Mouse (Mus musculus): ENCODE results near the gene Colgalt1.

The Colgalt1 gene

GRCm38 (mm10) chr8:71591471-71592373, 19.1 kb upstream of the Colgalt1 start, which contains the start of gene Pgls:
Gene Pgls, plus strand, starts transcription at chr8:71592176.
- peak; percentile 97 for DNase-seq

DNA sequence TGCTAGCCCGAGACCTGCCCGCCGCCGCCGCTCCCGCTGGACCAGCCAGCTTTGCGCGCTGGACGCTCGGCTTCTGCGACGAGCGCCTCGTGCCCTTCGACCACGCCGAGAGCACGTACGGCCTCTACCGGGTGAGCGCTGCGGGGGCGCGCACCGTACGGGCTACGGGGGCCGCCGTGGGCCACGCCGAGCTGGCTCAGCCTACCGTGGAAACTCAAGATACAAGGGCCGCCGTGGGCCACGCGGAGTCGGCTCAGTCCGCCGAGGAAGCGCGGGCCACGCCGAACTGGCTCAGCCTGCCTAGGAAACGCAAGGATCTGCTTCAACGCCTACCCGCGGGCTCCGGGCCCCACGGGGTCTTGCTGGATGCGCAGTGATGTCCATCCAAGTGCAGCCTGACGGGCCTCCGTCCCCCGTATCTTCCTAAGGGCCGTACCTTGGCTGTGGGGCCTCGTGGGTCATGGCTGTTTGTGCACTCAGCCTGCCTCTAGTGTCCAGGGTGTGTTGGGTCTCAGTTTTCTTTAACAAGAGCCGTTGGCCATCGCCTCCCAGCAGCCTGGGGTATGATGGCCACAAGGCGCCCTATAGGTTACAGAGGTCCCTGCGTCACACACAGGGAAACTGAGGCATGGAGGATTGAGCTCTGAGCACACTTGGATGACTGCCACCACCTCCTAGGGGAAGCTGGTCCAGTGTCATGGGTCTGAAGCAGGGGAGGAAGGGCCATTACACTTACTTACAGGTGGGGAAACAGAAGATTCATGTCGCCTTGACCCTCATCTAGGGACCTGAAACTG, 18.2 kb upstream of the Colgalt1 start:
- no peak for DNase-seq

DNA sequence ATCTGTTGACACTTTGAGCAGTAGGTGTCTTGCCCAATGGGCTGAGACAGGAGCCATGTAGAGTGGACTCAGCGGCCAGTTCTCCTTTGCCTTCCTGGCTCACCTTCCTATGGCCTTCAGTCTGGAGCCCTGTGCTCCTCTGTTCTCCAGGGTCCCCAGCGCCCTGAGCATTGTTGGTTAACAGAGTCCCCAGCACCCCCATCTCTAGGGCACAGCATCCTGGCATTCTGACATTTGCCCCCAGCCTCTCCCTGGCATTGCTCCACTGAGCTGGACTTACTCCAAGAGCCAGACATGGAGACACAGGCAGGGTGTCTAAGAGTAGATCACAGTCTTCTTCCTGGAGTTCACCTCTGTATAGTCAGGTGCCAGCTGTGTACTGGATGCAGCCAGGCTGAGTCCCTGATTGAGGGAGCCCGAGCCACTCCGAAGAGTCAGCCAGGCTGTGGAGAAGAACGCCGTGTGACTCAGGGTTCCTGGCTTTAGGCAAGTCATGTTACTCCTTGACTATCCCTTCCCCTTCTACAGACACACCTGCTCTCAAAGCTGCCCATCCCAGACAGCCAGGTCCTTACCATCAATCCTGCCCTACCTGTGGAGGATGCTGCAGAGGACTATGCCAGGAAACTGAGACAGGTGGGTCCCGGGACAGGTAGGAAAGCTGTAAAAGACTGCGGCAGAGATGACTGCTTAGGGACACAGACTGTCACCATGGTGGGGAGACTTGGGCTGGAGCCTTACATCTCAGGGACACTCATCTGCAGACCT, 17.1 kb upstream of the Colgalt1 start:
- no peak for DNase-seq

DNA sequence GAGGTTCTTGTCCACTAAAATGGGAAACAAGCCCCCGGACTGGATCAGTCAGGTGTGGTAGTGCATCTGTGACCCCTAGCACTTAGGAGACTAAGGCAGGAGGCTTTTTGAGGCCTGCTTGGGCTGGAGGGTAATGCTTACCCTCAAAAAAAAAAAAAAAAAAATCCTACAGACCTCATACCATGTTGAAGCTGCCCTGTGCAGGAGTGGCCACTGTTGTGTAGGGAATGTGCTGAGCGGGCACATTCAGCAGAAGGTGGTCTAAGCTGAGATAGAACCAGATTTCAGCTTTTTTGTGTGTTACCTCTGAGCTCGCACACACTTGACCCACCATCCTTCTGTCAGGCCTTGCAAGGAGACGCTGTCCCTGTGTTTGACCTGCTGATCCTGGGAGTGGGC, 16.5 kb upstream of the Colgalt1 start:
- DNase-seq: no peak

- peak; percentile 90 for DNase-seq
These were observed 14.9 kb upstream of the Colgalt1 start for GRCm38 (mm10) chr8:71595862-71596261.

GRCm38 (mm10) chr8:71596384-71596783, 14.4 kb upstream of the Colgalt1 start:
- DNase-seq: no peak

DNA sequence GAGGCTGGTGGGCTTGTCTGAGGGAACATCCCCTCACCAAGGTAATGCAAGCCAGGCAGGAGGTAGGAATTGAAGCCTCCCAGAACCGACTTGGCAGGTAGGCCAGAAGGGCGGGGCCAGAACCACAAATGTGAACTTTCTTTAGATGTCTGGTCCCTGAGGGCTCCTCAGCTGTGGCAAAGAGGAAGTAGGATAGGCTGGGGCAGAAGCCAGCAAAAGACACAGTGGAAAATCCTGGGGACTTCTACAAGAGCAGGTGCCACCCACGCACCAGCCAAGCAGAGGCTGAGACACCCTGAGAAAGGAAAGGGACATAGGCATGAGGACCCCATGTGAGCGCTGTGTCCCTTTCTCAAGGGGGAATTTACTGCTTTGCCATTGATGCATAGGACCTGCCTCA, 14.0 kb upstream of the Colgalt1 start:
- DNase-seq: no peak

- no peak for DNase-seq
These were observed 13.3 kb upstream of the Colgalt1 start, which contains the start of gene Fam129c for GRCm38 (mm10) chr8:71597451-71597850. Gene Fam129c, plus strand, starts transcription at chr8:71597648.

DNA sequence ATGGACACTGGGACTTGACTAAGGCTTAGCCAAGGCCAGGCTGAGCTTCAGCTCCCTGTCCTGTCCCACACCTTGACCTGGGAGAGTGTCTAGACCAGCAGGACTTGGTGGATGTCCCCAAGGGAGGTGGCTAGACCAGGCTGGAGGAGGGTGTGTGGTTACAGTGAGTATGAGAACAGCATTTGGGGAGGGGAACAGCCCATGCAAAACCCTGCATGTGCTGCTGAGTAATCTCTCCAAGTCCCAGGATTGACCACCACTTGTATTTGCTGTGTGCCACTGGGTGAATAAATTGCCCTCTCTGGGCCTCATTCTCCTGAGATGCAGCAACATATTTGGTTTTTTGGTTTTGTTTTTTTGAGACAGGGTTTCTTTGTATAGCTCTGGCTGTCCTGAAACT, 12.4 kb upstream of the Colgalt1 start:
- DNase-seq: no peak

- DNase-seq: no peak
These were observed 12.0 kb upstream of the Colgalt1 start for GRCm38 (mm10) chr8:71598841-71599240.

DNA sequence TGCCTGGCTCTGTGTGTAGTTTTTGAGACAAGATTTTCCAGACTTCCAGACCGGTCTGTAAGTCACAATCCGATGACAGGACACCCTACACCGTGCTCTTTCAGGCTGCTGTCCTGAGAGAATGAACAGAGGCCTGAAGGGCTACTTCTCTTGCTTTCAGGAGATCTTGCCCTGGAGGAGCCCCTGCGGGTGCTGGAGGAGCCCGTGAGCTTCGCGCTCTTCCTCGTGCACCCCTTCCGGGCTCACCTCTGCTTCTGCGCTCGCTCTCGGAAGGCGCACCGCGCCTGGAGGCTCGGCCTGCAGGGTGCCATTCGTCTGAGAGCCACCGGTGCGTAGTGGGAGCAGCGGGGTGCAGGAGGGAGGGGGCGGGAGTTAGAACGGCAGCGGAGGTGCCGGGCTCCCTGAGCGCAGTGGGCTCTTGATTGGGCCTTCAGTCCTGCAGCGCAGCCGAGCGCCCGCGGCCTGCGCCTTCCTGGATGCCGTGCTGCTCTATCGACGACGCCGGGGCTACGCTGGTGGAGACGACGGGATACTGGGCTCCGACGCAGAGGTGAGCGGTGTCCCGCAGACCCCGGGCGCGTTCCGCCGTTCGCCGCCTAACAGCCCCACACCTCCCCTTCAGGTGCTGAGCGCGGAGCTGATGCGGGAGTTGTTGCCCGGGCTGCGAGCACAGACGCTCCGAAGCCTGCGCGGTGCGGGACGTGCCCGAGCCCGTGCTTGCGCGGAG, 8.7 kb upstream of the Colgalt1 start:
- DNase-seq: peak; percentile 43

DNA sequence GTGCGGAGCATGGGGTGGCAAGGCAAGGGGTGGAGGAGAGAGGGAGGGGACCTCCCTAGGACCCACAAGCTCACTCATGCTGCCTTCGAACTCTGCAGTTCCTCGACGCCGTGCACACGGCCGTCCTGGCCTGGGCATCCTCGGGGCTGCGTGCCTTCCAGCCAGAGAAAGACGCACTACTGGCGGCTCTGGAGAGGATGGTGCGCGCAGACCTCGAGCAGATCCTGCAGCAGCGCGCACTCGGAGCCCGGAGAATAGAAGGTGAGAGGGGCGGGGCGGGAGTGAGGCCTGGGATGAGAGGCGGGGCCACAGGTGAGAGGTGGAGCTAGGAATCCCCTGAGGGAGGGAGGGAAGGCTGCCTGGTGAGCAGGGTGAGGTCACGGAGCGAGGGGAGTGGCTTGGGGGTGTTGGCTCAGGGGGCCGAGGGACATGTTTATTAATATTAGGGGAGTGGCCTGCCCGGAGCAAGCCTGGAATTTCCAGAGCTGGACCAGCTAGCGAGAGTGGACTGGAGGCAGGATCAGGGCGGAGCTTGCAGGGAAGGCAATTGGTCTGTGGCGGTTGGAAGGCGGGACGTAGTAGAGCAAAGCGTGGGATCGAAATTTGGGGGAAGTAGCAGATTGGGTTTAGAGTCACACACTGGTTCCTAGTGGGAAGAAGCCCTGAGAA, 8.0 kb upstream of the Colgalt1 start:
- DNase-seq: peak; percentile 79

GRCm38 (mm10) chr8:71604021-71604420, 6.8 kb upstream of the Colgalt1 start:
- DNase-seq: no peak

DNA sequence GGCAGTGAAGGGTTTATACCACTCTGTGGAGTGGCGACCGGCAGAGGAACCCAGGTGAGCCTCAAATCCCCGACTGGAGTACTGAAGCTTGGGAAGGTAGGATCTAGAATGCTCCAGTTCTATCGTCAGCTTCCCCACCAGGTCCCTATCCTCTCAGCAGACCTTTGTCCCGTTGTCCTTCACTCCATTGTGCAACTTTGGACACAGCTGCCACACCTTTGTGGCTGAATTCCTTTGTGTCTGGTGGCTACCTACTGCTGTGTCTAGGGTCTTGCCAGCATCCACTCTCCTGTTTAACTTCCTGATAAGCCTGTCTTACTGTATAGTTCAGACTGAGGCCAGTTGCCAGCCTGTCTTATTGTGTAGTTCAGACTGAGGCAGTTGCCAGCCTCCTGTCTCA, 1.3 kb downstream of the Colgalt1 start:
- DNase-seq: no peak

DNA sequence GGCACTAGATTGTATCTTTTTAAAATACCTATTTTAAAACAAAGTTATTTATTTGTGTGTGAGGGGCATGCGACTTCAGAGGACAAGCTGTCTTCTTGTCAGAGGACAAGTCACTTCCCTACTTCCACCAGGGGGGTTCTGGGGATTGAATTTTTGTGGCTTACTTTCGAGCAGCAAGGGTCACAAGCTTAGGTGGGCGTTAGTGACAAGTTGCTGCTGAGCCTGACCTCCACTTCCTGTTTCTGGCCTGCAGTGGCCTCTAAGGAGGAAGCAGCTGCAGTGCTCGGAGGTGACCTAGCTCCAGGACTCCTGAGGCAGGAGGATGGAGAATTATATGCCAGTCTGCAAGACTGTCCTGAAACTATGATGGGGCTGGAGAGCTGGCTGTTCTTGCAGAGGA, 2.6 kb downstream of the Colgalt1 start:
- DNase-seq: no peak

DNA sequence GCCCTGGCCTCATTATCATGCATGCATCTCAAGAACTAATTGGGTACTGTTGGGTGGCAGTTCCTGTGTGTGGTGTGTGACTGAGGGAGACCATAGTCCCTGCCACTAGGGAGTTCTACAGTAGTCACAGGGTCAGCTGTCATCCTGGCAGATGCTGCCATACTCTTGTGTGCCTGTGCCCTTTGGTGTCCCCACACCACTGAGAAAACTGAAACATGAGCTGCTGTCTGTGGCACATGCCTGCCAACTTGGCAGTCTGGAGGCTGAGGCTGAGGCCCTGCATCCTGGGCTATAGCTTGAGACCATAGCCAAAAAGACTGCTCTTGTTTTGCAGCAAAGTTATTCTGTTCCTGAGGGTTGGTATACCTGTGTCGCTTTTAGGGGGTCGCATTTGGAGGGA, 9.0 kb downstream of the Colgalt1 start:
- no peak for DNase-seq

DNA sequence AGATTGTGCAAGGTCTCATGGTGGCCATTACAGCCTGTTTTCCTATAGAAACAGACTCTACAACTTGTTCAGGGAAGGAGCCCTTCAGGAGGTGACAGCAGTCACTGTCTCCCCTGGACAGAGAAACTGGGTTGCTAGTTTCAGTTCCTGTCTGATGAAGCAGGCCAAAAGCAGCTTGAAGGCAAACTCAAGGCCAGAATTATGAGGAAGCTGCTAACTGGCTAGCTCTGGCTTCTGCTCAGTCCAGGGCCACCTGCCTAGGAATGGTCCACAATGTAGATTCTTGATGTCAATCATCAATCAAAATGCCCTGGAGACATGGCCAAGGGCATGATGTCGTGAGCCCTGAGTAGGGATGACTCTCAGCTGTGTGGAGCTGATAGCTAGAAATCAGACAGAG, 14.3 kb downstream of the Colgalt1 start:
- no peak for DNase-seq

DNA sequence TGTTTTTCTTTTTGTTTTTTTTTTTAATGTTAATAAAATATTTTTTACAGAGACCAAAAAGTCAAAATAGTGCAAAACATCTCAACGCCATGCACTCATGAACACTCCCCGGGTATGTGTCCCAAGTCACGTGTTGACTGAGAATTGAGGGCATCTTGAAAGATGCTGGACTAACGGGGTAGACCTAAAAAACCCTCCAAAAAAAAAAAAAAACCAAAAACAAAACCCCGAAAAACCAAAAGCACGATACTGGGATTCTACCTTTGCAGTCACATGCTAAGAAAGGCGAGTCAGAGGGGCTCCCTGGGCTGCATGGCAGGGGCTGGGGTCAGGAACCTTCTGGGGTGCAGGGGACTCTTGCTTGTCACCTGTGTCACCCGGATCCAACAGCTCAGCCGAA, 16.0 kb downstream of the Colgalt1 start:
- DNase-seq: no peak

GRCm38 (mm10) chr8:71627265-71628099, 16.7 kb downstream of the Colgalt1 start:
- DNase-seq: no peak

DNA sequence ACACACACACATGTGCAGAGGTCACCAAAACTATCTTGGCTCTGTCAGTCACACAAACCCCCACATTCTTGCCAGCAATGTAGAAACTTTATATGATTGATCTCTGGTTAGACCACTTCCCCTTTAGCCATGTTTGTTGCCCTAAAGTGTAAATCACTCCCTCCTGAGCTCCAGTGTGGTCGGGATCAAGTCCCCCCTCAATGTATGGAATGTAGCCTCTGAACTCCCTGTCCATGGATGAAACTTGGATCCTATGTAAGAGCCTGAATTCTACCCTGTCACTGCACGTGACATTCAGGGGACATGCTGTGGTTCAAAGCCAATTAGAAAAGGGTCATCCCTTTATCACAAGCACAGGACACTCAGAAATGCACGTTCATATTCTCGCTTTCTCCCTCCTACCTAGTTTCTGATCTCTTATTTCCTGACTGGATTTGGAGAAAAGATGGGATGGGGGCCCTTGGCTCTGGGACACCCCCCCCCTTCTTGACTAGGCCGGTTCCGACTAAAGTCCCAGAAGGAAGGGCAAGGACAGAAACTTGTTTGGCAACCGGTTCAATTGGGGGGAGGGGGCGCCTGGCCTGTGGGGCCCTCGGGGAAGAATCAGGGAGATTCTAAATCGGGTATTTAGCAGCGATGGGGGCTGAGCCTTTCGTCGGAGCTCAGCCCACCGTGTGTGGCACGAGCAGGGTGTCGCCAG, 17.7 kb downstream of the Colgalt1 start:
- no peak for DNase-seq

Measured in retina, postnatal 1 day (tissue).